Mouse (Mus musculus) spleen, adult 2 months (tissue): ENCODE results near the gene Ptprg. TPM values are rescaled to one million over a fixed set of nuclear protein-coding genes. Genes with fewer than 3 reads are reported as not detected.

Experiments used
- DNase-seq, 2 experiments: peaks; one replicate each; pipeline versions ENCODE4 v3.0.0 to v3.0.0-alpha.2; 2012 to 2021; ENCODE audit warnings: low spot score in 2 of 2, low read depth in 1 of 2
- H3K27ac ChIP-seq: fragments of 200-500 bp; 2 replicates; pipeline ENCODE4 v1.5.1; 2012; ENCODE audit warnings: low read length, inconsistent platforms; ENCODE audit not compliant: insufficient read depth
- H3K27me3 ChIP-seq: fragments of 200-500 bp; 2 replicates; pipeline ENCODE4 v1.6.1; 2012; ENCODE audit warnings: mild to moderate bottlenecking, moderate library complexity, low read length, inconsistent platforms; ENCODE audit not compliant: control insufficient read depth, insufficient read depth
- H3K36me3 ChIP-seq: fragments of 200-500 bp; 2 replicates; pipeline ENCODE4 v1.6.1; 2012; ENCODE audit warnings: mild to moderate bottlenecking, low read length, inconsistent platforms; ENCODE audit not compliant: control insufficient read depth, insufficient read depth
- H3K4me1 ChIP-seq: fragments of 200-500 bp; 2 replicates; pipeline ENCODE4 v1.6.1; 2011; ENCODE audit warnings: inconsistent platforms; ENCODE audit not compliant: control insufficient read depth, insufficient read depth, insufficient read length
- H3K4me3 ChIP-seq: fragments of 200-500 bp; 2 replicates; pipeline ENCODE4 v1.5.1; 2011; ENCODE audit warnings: mild to moderate bottlenecking, inconsistent platforms; ENCODE audit not compliant: insufficient read depth, insufficient read length; ENCODE audit errors: extremely low read depth
- CTCF ChIP-seq: fragments of 200-500 bp; IDR thresholded peaks from 2 replicates; pipeline ENCODE4 v1.5.1; 2011; ENCODE audit warnings: mild to moderate bottlenecking, inconsistent platforms; ENCODE audit not compliant: insufficient read depth, insufficient read length, insufficient replicate concordance; ENCODE audit errors: extremely low read depth
- POLR2A ChIP-seq: fragments of 200-500 bp; IDR thresholded peaks from 2 replicates; pipeline ENCODE4 v1.6.1; 2011; ENCODE audit warnings: low read depth, low read length, inconsistent platforms
- WGBS: fragments of 180-500 bp; shearing (Covaris S2); methylation state at CpG from one replicate; pipeline ENCODE4 v1.1.7; 2018; 5-methylcytosine and 5-hydroxymethylcytosine counted together
- polyA plus RNA-seq: library from polyadenylated mRNA; depleted of rRNA; stranded (reverse); fragments of >200 nt; gene quantifications from 2 replicates; pipeline ENCODE4 v1.2.3, GENCODE M21; 2012

Ptprg gene
- polyA plus RNA-seq, 1 experiment: 4.9 TPM

DNA sequence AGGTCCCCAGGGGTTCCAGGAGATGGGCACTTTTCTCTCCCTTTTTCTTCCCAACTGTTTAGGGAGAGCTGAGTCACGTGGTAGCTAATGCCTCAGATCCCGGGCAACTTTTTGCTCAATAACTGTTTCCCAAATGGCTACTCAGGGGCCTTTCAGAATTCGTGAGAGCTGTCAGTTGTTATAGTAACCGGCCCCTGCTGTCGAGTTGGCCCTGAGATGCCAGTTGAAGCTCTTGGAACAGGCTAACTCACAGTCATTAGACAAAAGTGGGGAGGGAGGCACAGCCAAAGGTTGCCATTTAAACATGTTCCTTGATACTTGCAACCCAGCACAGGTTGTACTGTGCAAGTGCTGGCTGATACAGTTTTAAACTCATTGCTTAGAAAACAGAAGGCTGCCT lies 624.1 kb downstream of the Ptprg start:
- Histone ChIP-seq H3K27me3 (no peaks in the 10 kb centered on the region), H3K27ac (no peak overlapping the region), H3K36me3 (no peaks in the 10 kb centered on the region), H3K4me1 (no peaks in the 10 kb centered on the region), H3K4me3 (no peak overlapping the region)
- no peak for TF ChIP-seq CTCF
- no peak for TF ChIP-seq POLR2A
- 65% methylated on average over 5 of the region's 5 CpGs for WGBS
- DNase-seq: no peak

DNA sequence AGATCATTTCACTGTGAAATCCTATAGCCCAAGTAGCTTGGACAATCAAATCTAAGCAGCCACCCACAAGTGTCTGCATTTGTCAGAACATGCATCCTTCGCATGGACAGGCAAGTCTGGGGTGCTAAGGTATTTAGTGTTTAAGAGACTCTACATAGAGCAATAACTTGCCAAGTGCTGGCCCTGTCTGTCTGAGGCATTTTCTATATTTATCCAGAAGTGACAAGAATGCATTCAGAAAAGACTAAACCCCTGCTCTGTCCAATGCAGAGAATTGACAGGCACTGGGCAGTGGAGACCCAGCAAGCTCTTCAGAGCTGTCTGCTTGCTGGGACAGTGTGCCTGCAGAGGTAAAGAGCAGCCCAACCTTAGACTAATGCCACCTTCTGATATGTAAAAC lies 625.3 kb downstream of the Ptprg start:
- no peak for DNase-seq
- WGBS: 83% methylated on average over 1 of the region's 1 CpGs
- Histone ChIP-seq H3K27ac (no peak overlapping the region), H3K4me3 (no peak overlapping the region), H3K36me3 (no peaks in the 10 kb centered on the region), H3K4me1 (no peaks in the 10 kb centered on the region), H3K27me3 (no peaks in the 10 kb centered on the region)
- TF ChIP-seq POLR2A (no peak), CTCF (no peak)

DNA sequence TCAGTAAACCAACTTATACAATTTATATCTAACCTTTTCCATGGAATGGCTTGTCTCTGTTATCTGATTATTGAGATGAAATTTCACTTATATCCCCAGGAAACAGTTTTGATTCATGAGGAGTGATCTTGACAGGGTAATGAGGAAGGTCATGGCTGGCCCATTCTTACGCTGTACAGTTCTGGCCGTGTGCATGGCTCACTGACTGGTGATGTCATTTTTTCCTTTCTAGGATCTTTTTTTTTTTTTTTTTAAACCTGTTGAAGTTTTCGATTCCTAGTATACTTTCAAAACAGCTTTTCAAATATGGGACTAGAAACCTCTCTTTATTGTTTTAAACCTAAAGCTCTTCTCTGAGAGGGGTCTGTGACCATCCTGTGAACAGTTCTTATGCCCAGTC lies 626.8 kb downstream of the Ptprg start:
- no peak overlapping the region for H3K27ac ChIP-seq
- H3K36me3 ChIP-seq: no peaks in the 10 kb centered on the region
- DNase-seq: no peak
- TF ChIP-seq POLR2A (no peak), CTCF (no peak)
- H3K4me3 ChIP-seq: no peak overlapping the region
- no peaks in the 10 kb centered on the region for H3K27me3 ChIP-seq
- H3K4me1 ChIP-seq: no peaks in the 10 kb centered on the region
- WGBS: 63% methylated on average over 3 of the region's 3 CpGs

DNA sequence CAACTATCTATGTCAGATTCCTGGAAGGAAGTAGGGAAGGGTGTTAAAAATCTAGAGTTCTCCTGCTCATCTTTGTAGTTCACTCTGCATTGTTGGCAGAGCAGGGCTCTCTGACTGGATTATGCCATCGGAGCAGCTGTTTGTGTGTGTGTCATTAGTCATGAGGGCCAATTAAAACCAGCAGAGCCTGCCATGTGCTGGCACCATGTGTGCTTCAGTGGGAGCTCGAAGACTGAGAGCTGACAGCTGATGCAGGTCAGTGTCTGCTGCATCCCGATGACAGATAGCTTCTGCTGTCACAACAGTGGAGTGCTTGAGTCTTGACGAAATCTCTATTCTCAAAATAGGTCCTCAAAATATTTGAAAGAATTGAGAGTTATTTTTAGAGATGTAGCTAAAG lies 631.7 kb downstream of the Ptprg start:
- 83% methylated on average over 4 of the region's 4 CpGs for WGBS

DNA sequence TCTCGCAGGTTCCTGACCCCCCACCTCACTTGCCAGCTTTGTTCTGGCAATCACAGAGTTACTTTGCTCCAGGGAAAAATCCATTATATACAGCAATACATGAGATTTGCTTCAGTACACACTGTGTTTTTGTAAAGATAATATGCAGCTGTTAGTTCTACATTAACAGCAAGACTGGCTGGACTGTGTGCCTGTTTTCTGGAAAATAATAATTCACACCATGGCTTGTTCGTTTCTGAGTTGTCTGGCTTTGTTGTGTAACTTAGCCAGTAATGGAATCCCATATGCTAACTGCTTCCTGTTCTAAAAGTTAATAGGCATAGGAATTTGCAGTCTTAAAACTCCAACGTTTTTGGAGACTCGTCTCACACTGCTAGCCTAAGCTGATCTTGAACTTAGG lies 635.0 kb downstream of the Ptprg start:
- Histone ChIP-seq H3K4me1 (no peaks in the 10 kb centered on the region), H3K4me3 (no peak overlapping the region), H3K27me3 (no peaks in the 10 kb centered on the region), H3K36me3 (no peaks in the 10 kb centered on the region), H3K27ac (no peak overlapping the region)
- no peak for TF ChIP-seq CTCF
- no peak for TF ChIP-seq POLR2A
- 67% methylated on average over 4 of the region's 4 CpGs for WGBS
- DNase-seq: no peak

More for the DNA sequence above, 631.7 kb downstream of the Ptprg start:
- DNase-seq: no peak
- no peak overlapping the region for H3K4me3 ChIP-seq
- no peak overlapping the region for H3K27ac ChIP-seq
- no peaks in the 10 kb centered on the region for H3K4me1 ChIP-seq
- no peaks in the 10 kb centered on the region for H3K27me3 ChIP-seq
- no peak for TF ChIP-seq POLR2A
- TF ChIP-seq CTCF: no peak
- H3K36me3 ChIP-seq: no peaks in the 10 kb centered on the region

DNA sequence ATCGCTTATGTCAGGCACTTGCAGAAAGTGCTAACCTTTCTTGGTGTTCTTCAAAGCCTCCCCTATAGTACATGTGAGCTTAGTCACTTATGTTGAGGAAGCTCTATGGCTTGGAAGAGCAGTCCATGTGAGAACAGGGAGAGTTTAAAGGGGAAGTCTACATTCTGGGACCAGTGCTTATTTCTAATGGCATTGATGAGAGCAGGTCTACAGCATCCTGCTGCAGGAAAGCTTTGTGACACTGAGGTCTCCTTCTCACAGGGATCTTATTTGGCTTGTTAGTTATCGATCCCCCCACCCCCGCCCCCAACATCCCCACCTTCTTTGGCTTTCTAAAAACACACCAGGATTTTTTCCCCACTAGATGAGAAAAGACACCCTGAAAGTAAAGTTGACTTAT lies 635.9 kb downstream of the Ptprg start:
- Histone ChIP-seq H3K27ac (no peak overlapping the region), H3K36me3 (no peaks in the 10 kb centered on the region), H3K27me3 (no peaks in the 10 kb centered on the region), H3K4me1 (no peaks in the 10 kb centered on the region), H3K4me3 (no peak overlapping the region)
- 87% methylated on average over 3 of the region's 3 CpGs for WGBS
- no peak for DNase-seq
- TF ChIP-seq CTCF: no peak
- TF ChIP-seq POLR2A: no peak

DNA sequence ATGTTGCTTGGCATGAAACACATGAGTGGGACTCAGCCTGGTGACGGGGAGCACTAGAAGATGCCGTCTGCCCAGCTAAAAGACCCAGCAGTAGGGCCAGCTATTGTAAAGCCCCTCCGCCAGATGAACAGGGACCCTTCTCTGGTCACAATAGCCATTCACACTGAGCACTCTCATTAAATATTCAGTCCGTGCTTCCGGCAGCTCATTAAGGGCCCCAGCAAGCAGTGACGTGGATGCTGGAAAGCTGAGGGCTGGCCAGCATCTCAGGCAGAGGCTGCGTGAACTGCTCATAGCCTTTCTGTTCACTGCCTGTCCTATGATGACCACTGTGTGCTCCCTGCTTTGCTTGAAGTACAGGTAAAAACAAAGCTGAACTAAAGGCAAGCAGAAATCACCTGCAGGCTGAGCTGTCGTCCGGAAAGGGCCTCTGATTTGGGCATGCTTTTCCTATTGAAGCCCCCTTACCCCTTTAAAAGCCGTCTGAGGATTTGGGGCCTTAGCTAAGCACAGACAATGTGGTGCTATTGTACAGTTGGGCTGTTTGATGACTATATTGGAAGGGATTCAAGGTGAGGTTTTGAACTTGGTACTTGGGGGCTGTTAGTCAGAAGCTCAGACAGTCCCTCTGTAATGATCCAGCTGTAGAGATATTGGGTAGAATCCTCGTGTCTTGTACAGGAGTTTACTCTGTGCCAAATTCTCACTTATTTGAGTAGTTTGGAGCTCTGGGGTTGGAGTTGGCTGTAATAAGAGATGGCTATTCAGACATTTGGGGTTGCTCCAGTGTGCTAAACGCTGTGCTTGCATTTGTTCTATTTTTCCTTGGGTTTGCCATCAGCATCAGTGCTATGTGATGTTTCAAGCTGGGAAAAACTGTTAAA lies 636.6 kb downstream of the Ptprg start:
- Histone ChIP-seq H3K27me3 (no peaks in the 10 kb centered on the region), H3K4me3 (no peak overlapping the region), H3K4me1 (no peaks in the 10 kb centered on the region), H3K36me3 (no peaks in the 10 kb centered on the region), H3K27ac (no peak overlapping the region)
- no peak for DNase-seq
- 86% methylated on average over 12 of the region's 12 CpGs for WGBS
- no peak for TF ChIP-seq CTCF
- TF ChIP-seq POLR2A: no peak

DNA sequence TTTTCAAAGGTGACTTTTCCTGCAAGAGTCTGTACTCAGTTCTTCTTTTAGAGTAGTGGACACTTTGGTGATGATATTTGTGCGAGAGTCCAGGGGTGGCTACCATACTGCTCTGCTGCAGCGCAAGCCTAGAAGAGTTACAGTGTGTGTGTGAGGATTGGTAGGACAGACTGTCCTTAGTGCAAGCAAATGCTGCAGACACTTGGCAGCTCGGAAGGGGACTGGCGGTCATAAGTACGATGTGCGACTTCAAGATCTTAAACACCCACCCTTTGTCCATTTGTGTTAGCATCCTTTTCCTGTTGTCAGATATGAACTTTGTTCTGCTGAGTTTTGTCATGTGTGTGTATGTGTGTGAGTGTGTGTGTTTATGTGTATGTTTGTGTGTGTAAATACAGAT lies 637.7 kb downstream of the Ptprg start:
- Histone ChIP-seq H3K27ac (no peak overlapping the region), H3K4me1 (no peaks in the 10 kb centered on the region), H3K36me3 (no peaks in the 10 kb centered on the region), H3K27me3 (no peaks in the 10 kb centered on the region), H3K4me3 (no peak overlapping the region)
- TF ChIP-seq POLR2A: no peak
- TF ChIP-seq CTCF: no peak
- 91% methylated on average over 6 of the region's 6 CpGs for WGBS
- no peak for DNase-seq
